Mouse (Mus musculus): ENCODE results near the gene Cbx1.
"Not testable (repeated sequence)": the region's sequence is repeated elsewhere in the genome, so short reads cannot be mapped to it uniquely, and the experiment has no call there.

The Cbx1 gene

GRCm38 (mm10) chr11:96775665-96776064 lies 13.3 kb upstream of the Cbx1 start:
- no peak for DNase-seq (ENCODE audit: low spot score)

GRCm38 (mm10) chr11:96776068-96776467 lies 12.9 kb upstream of the Cbx1 start:
- no peak for DNase-seq (ENCODE audit: low spot score)

- peak; percentile 98 for DNase-seq (ENCODE audit: low spot score)
These were observed 11.7 kb upstream of the Cbx1 start, which contains the start of gene Snx11 for GRCm38 (mm10) chr11:96776968-96777962. Gene Snx11, minus strand, starts transcription at chr11:96777559.

GRCm38 (mm10) chr11:96778061-96778627 lies 10.8 kb upstream of the Cbx1 start:
- not testable (repeated sequence) for DNase-seq (ENCODE audit: low spot score)

- no peak for DNase-seq (ENCODE audit: low spot score)
These were observed 8.6 kb upstream of the Cbx1 start for GRCm38 (mm10) chr11:96780306-96780705.

GRCm38 (mm10) chr11:96781425-96781824 lies 7.5 kb upstream of the Cbx1 start:
- DNase-seq (ENCODE audit: low spot score), result no peak

- peak; percentile 40 for DNase-seq (ENCODE audit: low spot score)
These were observed 4.1 kb upstream of the Cbx1 start for GRCm38 (mm10) chr11:96784847-96785246.

GRCm38 (mm10) chr11:96786731-96787450 lies 2.0 kb upstream of the Cbx1 start:
- DNase-seq (ENCODE audit: low spot score), result no peak

GRCm38 (mm10) chr11:96789990-96790389 lies 1.1 kb downstream of the Cbx1 start:
- no peak for DNase-seq (ENCODE audit: low spot score)

- no peak for DNase-seq (ENCODE audit: low spot score)
These were observed 1.8 kb downstream of the Cbx1 start for GRCm38 (mm10) chr11:96790681-96791080.

- DNase-seq (ENCODE audit: low spot score), result no peak
These were observed 6.6 kb downstream of the Cbx1 start for GRCm38 (mm10) chr11:96795491-96795890.

- no peak for DNase-seq (ENCODE audit: low spot score)
These were observed 7.2 kb downstream of the Cbx1 start for GRCm38 (mm10) chr11:96796081-96796480.

GRCm38 (mm10) chr11:96796586-96796985 lies 7.7 kb downstream of the Cbx1 start:
- DNase-seq (ENCODE audit: low spot score), result no peak

- DNase-seq (ENCODE audit: low spot score), result no peak
These were observed 10.6 kb downstream of the Cbx1 start for GRCm38 (mm10) chr11:96799511-96799910.

GRCm38 (mm10) chr11:96805606-96806005 lies 16.7 kb downstream of the Cbx1 start:
- no peak for DNase-seq (ENCODE audit: low spot score)

- no peak for DNase-seq (ENCODE audit: low spot score)
These were observed 19.1 kb downstream of the Cbx1 start for GRCm38 (mm10) chr11:96808066-96808465.

GRCm38 (mm10) chr11:96809562-96810235 lies 20.8 kb downstream of the Cbx1 start:
- DNase-seq (ENCODE audit: low spot score), result no peak

- DNase-seq (ENCODE audit: low spot score), result not testable (repeated sequence)
These were observed 22.3 kb downstream of the Cbx1 start for GRCm38 (mm10) chr11:96811188-96811587.

- no peak for DNase-seq (ENCODE audit: low spot score)
These were observed 24.5 kb downstream of the Cbx1 start for GRCm38 (mm10) chr11:96813455-96813854.

GRCm38 (mm10) chr11:96813920-96814319 lies 25.0 kb downstream of the Cbx1 start:
- DNase-seq (ENCODE audit: low spot score), result no peak

- no peak for DNase-seq (ENCODE audit: low spot score)
These were observed 25.5 kb downstream of the Cbx1 start for GRCm38 (mm10) chr11:96814443-96814842.

GRCm38 (mm10) chr11:96815895-96816294 lies 27.0 kb downstream of the Cbx1 start:
- DNase-seq (ENCODE audit: low spot score), result no peak
